13 mouse cellular contexts compared by ENCODE assay signal in the genomic region with DNA sequence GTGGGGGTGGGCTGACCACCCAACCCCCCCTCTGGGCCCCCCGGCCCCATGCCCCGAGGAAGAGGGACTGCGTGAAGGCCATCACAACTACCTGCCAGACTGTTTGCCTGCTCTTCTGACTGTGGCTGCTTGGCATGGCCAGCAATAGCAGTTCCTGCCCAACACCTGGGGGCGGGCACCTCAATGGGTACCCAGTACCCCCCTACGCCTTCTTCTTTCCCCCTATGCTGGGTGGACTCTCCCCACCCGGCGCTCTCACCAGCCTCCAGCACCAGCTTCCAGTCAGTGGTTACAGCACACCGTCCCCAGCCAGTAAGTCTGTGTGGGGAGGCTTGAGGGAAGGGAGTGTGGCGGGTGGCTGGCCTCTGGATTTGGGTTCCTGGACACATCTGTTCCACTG. TPM values are rescaled to one million over a fixed set of nuclear protein-coding genes. Genes with fewer than 3 reads are reported as not detected.
DNase-seq lines count a peak whose midpoint lies in the region; ATAC-seq and TF ChIP-seq lines count a peak whose summit lies in the region.
"Had no signal": no experiment of that assay in that cellular context is flagged by ENCODE, and none has a peak within 500 bp of the region (broad histone marks: within the 10 kb centered on the region; RNA-seq: fewer than 3 reads in every experiment).

No protein-coding gene starts in this region.

- DNase-seq in heart, adult 9 months (ENCODE audit: low spot score in 2 of 2) = no peak
- DNase-seq in lung, embryonic 14.5 days = no peak
- no peak for DNase-seq in lung, postnatal 36 days
- DNase-seq in heart, postnatal 0 days (ENCODE audit: low spot score) = no peak
- DNase-seq in urinary bladder, postnatal 14 days (ENCODE audit: low spot score) = no peak
- DNase-seq: cerebellum, adult 9-11 months; lung, postnatal 14 days; right cerebral cortex, adult 18-20 months had no signal

- no peak for TF ChIP-seq CTCF in lung, embryonic 14.5 days (IDR thresholded peaks at IDR 0.05; ENCODE audit: low read depth)
- no peak for TF ChIP-seq CTCF in heart, postnatal 0 days (IDR thresholded peaks at IDR 0.05; ENCODE audit: low read depth)

- H3K9ac ChIP-seq in heart, embryonic 13.5 days = peak overlapping the region; percentile 69
- H3K9ac ChIP-seq in lung, embryonic 14.5 days = no peak overlapping the region
- H3K9ac ChIP-seq in heart, postnatal 0 days (replicated peaks; ENCODE audit: low read depth, low read length) = peak overlapping the region; percentile 24; the same call in 1 of the 2 replicates
- H3K9ac ChIP-seq in midbrain, embryonic 15.5 days = no peak overlapping the region

- no peaks in the 10 kb centered on the region for H3K9me3 ChIP-seq in heart, embryonic 13.5 days
- H3K9me3 ChIP-seq in lung, embryonic 14.5 days (ENCODE audit: low read depth, low read length) = no peaks in the 10 kb centered on the region
- no peaks in the 10 kb centered on the region for H3K9me3 ChIP-seq in heart, postnatal 0 days (replicated peaks; ENCODE audit: control insufficient read depth, low read length)
- no peaks in the 10 kb centered on the region for H3K9me3 ChIP-seq in midbrain, embryonic 15.5 days
- H3K9me3 ChIP-seq: embryonic facial prominence, embryonic 13.5 days had no signal

- H3K4me3 ChIP-seq in heart, embryonic 13.5 days = no peak overlapping the region
- no peak overlapping the region for H3K4me3 ChIP-seq in lung, embryonic 14.5 days (ENCODE audit: low read depth, low read length)
- H3K4me3 ChIP-seq in heart, postnatal 0 days (ENCODE audit: low read depth, low read length) = no peak overlapping the region
- no peak overlapping the region for H3K4me3 ChIP-seq in macrophage (ENCODE audit: inconsistent target)
- H3K4me3 ChIP-seq in midbrain, embryonic 15.5 days = no peak overlapping the region
- H3K4me3 ChIP-seq: embryonic facial prominence, embryonic 13.5 days; layer of hippocampus, adult 2 months had no signal

- no peak overlapping the region for H3K4me2 ChIP-seq in heart, embryonic 13.5 days
- H3K4me2 ChIP-seq in lung, embryonic 14.5 days = no peak overlapping the region
- H3K4me2 ChIP-seq in heart, postnatal 0 days (ENCODE audit: low read depth, low read length) = 0 out of 2 replicates have a peak overlapping the region, but pooled peaks have one; percentile 6
- H3K4me2 ChIP-seq in midbrain, embryonic 15.5 days = no peak overlapping the region
- H3K4me2 ChIP-seq: embryonic facial prominence, embryonic 13.5 days had no signal

- peak overlapping the region; percentile 92 for H3K27ac ChIP-seq in heart, embryonic 13.5 days (replicated peaks)
- H3K27ac ChIP-seq in lung, embryonic 14.5 days (ENCODE audit: low read depth) = peak overlapping the region; percentile 80; the same call in 1 of the 2 replicates
- peak overlapping the region; percentile 94 for H3K27ac ChIP-seq in heart, postnatal 0 days (ENCODE audit: low read depth)
- H3K27ac ChIP-seq in macrophage = 0 out of 2 replicates have a peak overlapping the region, but pooled peaks have one; percentile 12
- no peak overlapping the region for H3K27ac ChIP-seq in midbrain, embryonic 15.5 days

- no peak for ATAC-seq in heart, embryonic 13.5 days (ENCODE audit: extremely low read depth, insufficient number of reproducible peaks, low FRiP score, low TSS enrichment)
- ATAC-seq in lung, embryonic 14.5 days (ENCODE audit: insufficient read depth) = no peak
- no peak for ATAC-seq in heart, postnatal 0 days (ENCODE audit: insufficient read depth, low read depth)
- no peak for ATAC-seq in midbrain, embryonic 15.5 days (replicated peaks)

- H3K36me3 ChIP-seq in heart, embryonic 13.5 days = peaks cover 34% of the 10 kb centered on the region
- H3K36me3 ChIP-seq in lung, embryonic 14.5 days (ENCODE audit: insufficient read depth) = peaks cover 28% of the 10 kb centered on the region
- H3K36me3 ChIP-seq in heart, postnatal 0 days (replicated peaks; ENCODE audit: control insufficient read depth, insufficient read depth, low read length) = peaks cover 5% of the 10 kb centered on the region
- peaks cover 6% of the 10 kb centered on the region; the same call in 1 of the 2 replicates for H3K36me3 ChIP-seq in macrophage (ENCODE audit: inconsistent target)
- no peaks in the 10 kb centered on the region for H3K36me3 ChIP-seq in midbrain, embryonic 15.5 days (replicated peaks)

- H3K4me1 ChIP-seq in heart, embryonic 13.5 days = peaks cover 97% of the 10 kb centered on the region
- peaks cover 45% of the 10 kb centered on the region for H3K4me1 ChIP-seq in lung, embryonic 14.5 days (ENCODE audit: insufficient read depth)
- peaks cover 90% of the 10 kb centered on the region for H3K4me1 ChIP-seq in heart, postnatal 0 days (ENCODE audit: control insufficient read depth, insufficient read depth)
- H3K4me1 ChIP-seq in midbrain, embryonic 15.5 days = peaks cover 36% of the 10 kb centered on the region

- 77% methylated on average over 9 of the region's 9 CpGs for WGBS in heart, embryonic 13.5 days
- WGBS in lung, embryonic 14.5 days = 72% methylated on average over 9 of the region's 9 CpGs
- 71% methylated on average over 9 of the region's 9 CpGs for WGBS in heart, postnatal 0 days
- WGBS in macrophage (ENCODE audit: missing documents) = 65% methylated on average over 8 of the region's 9 CpGs
- WGBS in midbrain, embryonic 15.5 days = 85% methylated on average over 9 of the region's 9 CpGs

- H3K27me3 ChIP-seq in heart, embryonic 13.5 days (replicated peaks) = no peaks in the 10 kb centered on the region
- H3K27me3 ChIP-seq in lung, embryonic 14.5 days (ENCODE audit: insufficient read depth, low read length) = no peaks in the 10 kb centered on the region
- no peaks in the 10 kb centered on the region for H3K27me3 ChIP-seq in heart, postnatal 0 days (ENCODE audit: control insufficient read depth, insufficient read depth, low read length)
- no peaks in the 10 kb centered on the region for H3K27me3 ChIP-seq in midbrain, embryonic 15.5 days (replicated peaks)
- H3K27me3 ChIP-seq: embryonic facial prominence, embryonic 13.5 days had no signal

- peaks cover 91% of the 10 kb centered on the region for H3K79me2 ChIP-seq in macrophage (ENCODE audit: inconsistent target)

- TF ChIP-seq EP300 in heart, postnatal 0 days (IDR thresholded peaks at IDR 0.05; ENCODE audit: low read depth) = no peak

RNA-seq across cellular contexts. Expression of gene Rara, which starts 22.9 kb away (rescaled TPM):
- 27.9 and 28.3 TPM in 2 replicates for polyA plus RNA-seq in heart, embryonic 13.5 days (2015; fragmentation: Nextera tagmentation; extraction: Ambion mirVana)
- 43.2 and 45.3 TPM in 2 replicates for polyA plus RNA-seq in lung, embryonic 14.5 days (2014; fragmentation: Nextera tagmentation; extraction: Ambion mirVana)
- total RNA-seq in heart, postnatal 0 days (2014; rRNA removed; ENCODE audit: low replicate concordance) = 24.0 and 36.2 TPM in 2 replicates
- polyA plus RNA-seq in heart, postnatal 0 days (2015; fragmentation: Nextera tagmentation; extraction: Ambion mirVana) = 14.7 and 15.8 TPM in 2 replicates
- 10 to 100 TPM in 20 of 26 experiments, 1 to 10 TPM in 6; 7.0 to 27.6 (median 17.2) TPM for total RNA-seq in macrophage (2018; cell fraction: chromatin; rRNA removed)
- total RNA-seq in macrophage (2018; cell fraction: cytosol; rRNA removed) = 10 to 100 TPM in 24 of 26 experiments, 1 to 10 TPM in 2; 7.8 to 33.7 (median 21.0) TPM
- 10 to 100 TPM in 24 of 26 experiments, 1 to 10 TPM in 2; 6.3 to 35.2 (median 17.9) TPM for total RNA-seq in macrophage (2018; cell fraction: nucleus; rRNA removed)
- 13.3 to 17.5 TPM (median 13.4 TPM) in 3 replicates for polyA plus RNA-seq in macrophage (2018)
- 9.7 and 10.5 TPM in 2 replicates for polyA plus RNA-seq in midbrain, embryonic 15.5 days (2015; fragmentation: Nextera tagmentation; extraction: Ambion mirVana)

RNA-seq across cellular contexts. Expression of gene Gjd3, which starts 32.3 kb away (rescaled TPM):
- polyA plus RNA-seq in heart, embryonic 13.5 days (2015; fragmentation: Nextera tagmentation; extraction: Ambion mirVana) = 1.3 and 3.3 TPM in 2 replicates
- 0.31 TPM in 1 of 2 replicates, not detected in the other for polyA plus RNA-seq in lung, embryonic 14.5 days (2014; fragmentation: Nextera tagmentation; extraction: Ambion mirVana)
- 4.2 and 14.7 TPM in 2 replicates for total RNA-seq in heart, postnatal 0 days (2014; rRNA removed; ENCODE audit: low replicate concordance)
- polyA plus RNA-seq in heart, postnatal 0 days (2015; fragmentation: Nextera tagmentation; extraction: Ambion mirVana) = 5.8 and 6.3 TPM in 2 replicates
- total RNA-seq in macrophage (2018; cell fraction: chromatin; rRNA removed) = not detected
- total RNA-seq in macrophage (2018; cell fraction: cytosol; rRNA removed) = not detected
- not detected for total RNA-seq in macrophage (2018; cell fraction: nucleus; rRNA removed)
- polyA plus RNA-seq in macrophage (2018) = not detected in 3 replicates
- polyA plus RNA-seq in midbrain, embryonic 15.5 days (2015; fragmentation: Nextera tagmentation; extraction: Ambion mirVana) = 1.4 and 2.4 TPM in 2 replicates

RNA-seq across cellular contexts. Expression of gene Cdc6, which starts 42.9 kb away (rescaled TPM):
- 21.1 and 22.9 TPM in 2 replicates for polyA plus RNA-seq in heart, embryonic 13.5 days (2015; fragmentation: Nextera tagmentation; extraction: Ambion mirVana)
- 47.0 and 48.1 TPM in 2 replicates for polyA plus RNA-seq in lung, embryonic 14.5 days (2014; fragmentation: Nextera tagmentation; extraction: Ambion mirVana)
- total RNA-seq in heart, postnatal 0 days (2014; rRNA removed; ENCODE audit: low replicate concordance) = 1.4 and 2.2 TPM in 2 replicates
- polyA plus RNA-seq in heart, postnatal 0 days (2015; fragmentation: Nextera tagmentation; extraction: Ambion mirVana) = 4.2 and 4.5 TPM in 2 replicates
- 1 to 10 TPM in 20 of 26 experiments, under 1 TPM in 6; 0.25 to 5.5 (median 2.3) TPM for total RNA-seq in macrophage (2018; cell fraction: chromatin; rRNA removed)
- 1 to 10 TPM in 22 of 26 experiments, under 1 TPM in 4; 0.57 to 2.4 (median 1.4) TPM for total RNA-seq in macrophage (2018; cell fraction: cytosol; rRNA removed)
- total RNA-seq in macrophage (2018; cell fraction: nucleus; rRNA removed) = 10 to 100 TPM in 1 of 26 experiments, 1 to 10 TPM in 23, under 1 TPM in 2; 0.58 to 22.6 (median 1.7) TPM
- 0.70 to 13.4 TPM (median 2.2 TPM) in 3 replicates for polyA plus RNA-seq in macrophage (2018)
- 3.9 and 4.2 TPM in 2 replicates for polyA plus RNA-seq in midbrain, embryonic 15.5 days (2015; fragmentation: Nextera tagmentation; extraction: Ambion mirVana)

Comparison
In these comparisons a context has a peak if more than half of its experiments do, and no peak if none do; other contexts are left out.
1. H3K9ac ChIP-seq: peak in heart, embryonic 13.5 days (single experiment) and heart, postnatal 0 days (single experiment); none in lung, embryonic 14.5 days (single experiment) and midbrain, embryonic 15.5 days (single experiment).